Mouse (Mus musculus) intestine, embryonic 16.5 days (tissue): ENCODE measurements around the gene Pip4k2a. TPM values are rescaled to one million over a fixed set of nuclear protein-coding genes. Genes with fewer than 3 reads are reported as not detected.
A peak's percentile ranks its signal among the peaks of the same experiment; 100 is the strongest.

ENCODE experiments used
- ATAC-seq: fragments of 200-750 bp; cut with Nextera tagmentation; 2 replicates; pipeline ENCODE4 v1.8.0; 2017; ENCODE audit warnings: moderate TSS enrichment, moderate library complexity
- H3K27ac ChIP-seq: fragments of 300-500 bp; sonication (generic); 2 replicates; pipeline ENCODE4 v1.5.1; 2014; ENCODE audit warnings: mild to moderate bottlenecking, low read length
- H3K27me3 ChIP-seq: fragments of 300-500 bp; sonication (generic); replicated peaks from 2 replicates; pipeline ENCODE4 v1.6.1; 2014; ENCODE audit warnings: low read length, control low read depth, mixed read lengths; ENCODE audit not compliant: control insufficient read depth, insufficient read depth
- H3K36me3 ChIP-seq: fragments of 300-500 bp; sonication (generic); 2 replicates; pipeline ENCODE4 v1.6.1; 2014; ENCODE audit warnings: low read length, control low read depth; ENCODE audit not compliant: control insufficient read depth, insufficient read depth
- H3K4me1 ChIP-seq: fragments of 300-500 bp; sonication (generic); 2 replicates; pipeline ENCODE4 v1.6.1; 2014; ENCODE audit warnings: low read length, control low read depth, mixed read lengths; ENCODE audit not compliant: control insufficient read depth, insufficient read depth
- H3K4me2 ChIP-seq: fragments of 300-500 bp; sonication (generic); 2 replicates; pipeline ENCODE4 v1.6.1; 2014; ENCODE audit warnings: low read depth, low read length, control low read depth
- H3K4me3 ChIP-seq: fragments of 300-500 bp; sonication (generic); 2 replicates; pipeline ENCODE4 v1.5.1; 2014; ENCODE audit warnings: mild to moderate bottlenecking, low read length
- H3K9ac ChIP-seq: fragments of 300-500 bp; sonication (generic); 2 replicates; pipeline ENCODE4 v1.6.1; 2014; ENCODE audit warnings: low read depth, low read length
- H3K9me3 ChIP-seq: fragments of 300-500 bp; sonication (generic); 2 replicates; pipeline ENCODE4 v1.6.1; 2016; ENCODE audit warnings: low read length, control low read depth; ENCODE audit not compliant: control insufficient read depth
- WGBS: fragments of 180-500 bp; shearing (Covaris S2); extraction: QIAGEN DNeasy Blood & Tissue Kit; methylation state at CpG from one replicate; pipeline ENCODE4 v1.1.7; 2014; 5-methylcytosine and 5-hydroxymethylcytosine counted together
- polyA plus RNA-seq: library from polyadenylated mRNA; unstranded; fragments of >200 nt; fragmentation: Nextera tagmentation; extraction: Ambion mirVana; gene quantifications from 2 replicates; pipeline ENCODE4 v1.2.1, GENCODE M21; 2015

The Pip4k2a gene
- polyA plus RNA-seq, 1 experiment from 2014 or later, result 7.6 TPM

DNA sequence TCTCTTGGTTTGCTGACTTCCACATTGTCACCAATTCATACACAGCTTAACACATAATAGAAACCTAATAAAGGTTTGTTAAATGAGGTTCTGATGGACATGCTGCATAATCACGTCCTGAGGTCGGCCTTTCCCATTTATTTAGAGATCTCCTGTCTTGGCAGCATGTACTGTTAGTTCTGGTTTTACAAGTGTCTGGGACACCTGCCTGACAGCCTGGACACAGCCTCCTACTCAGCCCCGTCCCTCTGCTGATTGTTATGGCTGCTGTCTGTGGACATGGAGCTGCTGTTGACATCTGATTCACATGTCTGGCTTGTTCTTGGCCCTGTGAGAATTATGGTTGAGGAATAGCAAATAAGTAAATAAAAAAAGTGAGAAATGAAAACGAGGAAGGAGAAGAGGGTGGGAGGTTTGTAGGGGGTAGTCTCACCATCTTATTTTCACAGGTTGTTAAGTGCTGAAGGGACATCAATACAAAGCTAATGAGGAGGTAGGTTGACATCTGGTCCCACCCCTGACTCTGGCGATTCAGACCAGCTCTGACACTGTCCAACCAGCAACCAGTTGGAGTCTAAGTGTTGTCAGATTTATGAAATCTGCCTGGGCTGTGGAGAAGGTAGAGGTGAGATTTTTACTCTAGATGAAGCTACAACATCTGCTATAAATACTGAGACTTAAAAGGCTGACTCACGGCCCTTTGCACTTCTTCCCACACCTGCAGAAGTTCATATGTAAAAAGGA lies 166.7 kb downstream of the Pip4k2a start:
- H3K9me3 ChIP-seq, result no peaks in the 10 kb centered on the region
- no peaks in the 10 kb centered on the region for H3K27me3 ChIP-seq
- no peak overlapping the region for H3K4me3 ChIP-seq
- no peaks in the 10 kb centered on the region for H3K4me1 ChIP-seq
- no peak overlapping the region for H3K4me2 ChIP-seq
- no peaks in the 10 kb centered on the region for H3K36me3 ChIP-seq
- WGBS, result 63% methylated on average over 6 of the region's 6 CpGs
- H3K27ac ChIP-seq, result no peak overlapping the region
- no peak for ATAC-seq
- no peak overlapping the region for H3K9ac ChIP-seq

DNA sequence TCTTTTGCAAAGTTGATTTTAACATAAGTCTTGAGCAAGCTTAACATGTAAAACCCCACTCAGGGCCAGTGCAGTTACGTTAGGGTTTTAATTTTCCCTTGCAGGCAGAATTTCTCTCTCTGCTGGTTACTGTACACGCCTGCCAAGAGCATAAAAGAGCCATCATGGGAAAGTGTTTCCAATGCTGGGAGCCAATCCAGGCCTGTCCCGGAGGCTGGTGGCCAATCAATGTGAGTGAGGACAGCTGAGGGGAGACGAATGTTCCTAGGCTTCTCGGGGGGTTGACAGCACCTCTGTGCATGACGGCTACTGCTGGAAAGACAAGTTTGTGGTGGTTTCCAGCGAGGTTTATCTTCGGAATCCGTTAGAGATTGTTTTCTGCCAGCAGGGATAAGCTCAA lies 175.2 kb downstream of the Pip4k2a start:
- H3K36me3 ChIP-seq, result no peaks in the 10 kb centered on the region
- no peak for ATAC-seq
- H3K27me3 ChIP-seq, result no peaks in the 10 kb centered on the region
- no peaks in the 10 kb centered on the region for H3K9me3 ChIP-seq
- WGBS, result 53% methylated on average over 9 of the region's 9 CpGs
- peaks cover 11% of the 10 kb centered on the region for H3K4me1 ChIP-seq
- H3K4me2 ChIP-seq, result no peak overlapping the region
- no peak overlapping the region for H3K27ac ChIP-seq
- H3K4me3 ChIP-seq, result no peak overlapping the region
- H3K9ac ChIP-seq, result no peak overlapping the region

DNA sequence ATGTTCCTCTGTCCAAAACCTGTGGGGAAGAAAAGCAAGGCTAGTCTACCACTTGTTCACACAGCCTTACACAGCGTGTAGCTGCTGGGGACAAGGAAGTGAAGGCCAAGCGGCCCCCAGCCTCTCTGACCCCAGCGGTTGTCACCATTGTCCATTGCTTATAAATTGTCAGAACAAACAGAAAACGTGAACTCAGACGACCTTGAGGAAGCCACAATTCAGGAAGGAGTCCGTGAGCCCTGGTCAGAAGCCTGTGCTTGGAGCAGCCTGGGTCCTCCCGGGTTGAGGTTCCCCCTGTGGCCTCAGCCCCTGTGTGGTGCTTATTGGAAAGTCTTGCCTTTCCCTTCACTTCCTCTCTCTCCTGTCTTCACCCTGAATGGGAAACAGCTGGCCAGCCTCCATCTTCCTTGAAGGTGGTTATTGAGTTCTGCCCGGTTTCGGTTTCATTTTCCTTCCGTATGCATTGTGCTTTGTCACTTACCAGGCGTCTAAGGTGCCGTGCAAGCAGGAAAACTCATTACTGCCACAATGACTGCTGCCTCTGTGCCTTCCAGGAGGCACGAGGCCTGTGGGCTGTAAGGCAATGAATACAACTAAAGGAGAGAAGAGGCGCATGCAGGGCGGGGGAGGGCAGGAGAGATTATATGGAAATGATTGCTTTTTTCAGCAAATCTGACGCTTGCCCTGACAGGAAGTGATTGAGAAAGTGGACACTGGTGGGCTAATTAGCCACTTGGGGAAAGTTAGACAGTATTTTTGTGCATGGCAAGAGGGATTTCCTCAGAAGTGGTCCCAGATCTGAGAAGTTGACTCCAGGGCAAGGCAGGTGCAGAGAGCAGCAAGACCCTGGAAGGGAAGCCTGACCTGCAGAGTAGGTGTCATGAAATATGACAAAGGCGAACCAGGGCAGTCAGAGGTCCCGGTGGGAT lies 176.2 kb downstream of the Pip4k2a start:
- no peaks in the 10 kb centered on the region for H3K27me3 ChIP-seq
- peaks cover 11% of the 10 kb centered on the region for H3K4me1 ChIP-seq
- 43% methylated on average over 18 of the region's 18 CpGs for WGBS
- H3K36me3 ChIP-seq, result no peaks in the 10 kb centered on the region
- peak; percentile 83 for ATAC-seq
- peak overlapping the region; percentile 68 for H3K4me2 ChIP-seq
- peak overlapping the region; percentile 58 for H3K9ac ChIP-seq
- H3K4me3 ChIP-seq, result peak overlapping the region; percentile 37
- no peaks in the 10 kb centered on the region for H3K9me3 ChIP-seq
- H3K27ac ChIP-seq, result peak overlapping the region; percentile 56

DNA sequence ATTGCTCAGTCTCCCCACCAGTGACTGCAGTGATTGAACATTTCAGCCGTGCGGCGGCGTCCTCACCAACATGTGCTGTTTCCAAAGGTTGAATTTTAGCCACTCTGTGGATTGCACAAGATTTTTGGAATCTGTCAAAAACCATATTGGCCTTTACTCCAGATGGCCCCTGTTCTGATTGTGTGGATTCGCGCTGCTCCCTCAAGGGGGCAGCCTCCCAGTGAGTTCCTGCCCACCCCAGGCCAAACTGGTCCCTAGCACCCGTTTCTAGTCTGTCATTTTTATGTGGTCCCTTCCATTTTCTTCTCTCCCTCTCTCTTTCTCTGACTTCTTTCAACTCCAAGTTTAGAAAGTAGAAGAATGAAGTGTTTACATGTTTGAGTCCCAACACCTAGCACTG lies 178.4 kb downstream of the Pip4k2a start:
- Histone ChIP-seq H3K4me2 (no peak overlapping the region), H3K36me3 (no peaks in the 10 kb centered on the region), H3K9me3 (no peaks in the 10 kb centered on the region), H3K4me3 (no peak overlapping the region), H3K27me3 (no peaks in the 10 kb centered on the region), H3K9ac (no peak overlapping the region), H3K4me1 (peaks cover 11% of the 10 kb centered on the region), H3K27ac (no peak overlapping the region)
- 80% methylated on average over 7 of the region's 7 CpGs for WGBS
- no peak for ATAC-seq

DNA sequence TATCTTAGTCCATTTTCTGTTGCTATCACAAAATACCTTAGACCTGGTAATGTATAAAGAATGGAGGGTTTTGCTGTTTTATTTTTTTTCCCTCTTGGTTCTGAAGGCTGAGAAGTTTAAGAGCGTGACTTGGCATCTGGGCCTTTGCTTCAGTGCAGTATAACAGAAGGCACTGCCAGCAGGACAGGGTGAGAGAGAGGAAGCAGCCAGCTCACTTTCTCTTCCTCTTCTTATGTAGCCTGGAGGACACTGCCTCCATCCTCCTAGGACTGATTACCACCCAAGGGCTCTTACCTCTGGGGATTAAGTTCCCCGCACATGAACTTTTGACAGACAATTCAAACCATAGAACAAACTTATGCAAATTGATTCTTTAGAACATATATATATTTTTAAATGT lies 181.9 kb downstream of the Pip4k2a start:
- no peak for ATAC-seq
- Histone ChIP-seq H3K9me3 (no peaks in the 10 kb centered on the region), H3K4me2 (no peak overlapping the region), H3K36me3 (no peaks in the 10 kb centered on the region), H3K27me3 (no peaks in the 10 kb centered on the region), H3K4me1 (no peaks in the 10 kb centered on the region; the same call in 1 of the 2 replicates), H3K4me3 (no peak overlapping the region), H3K9ac (no peak overlapping the region), H3K27ac (no peak overlapping the region)
- 94% methylated on average over 2 of the region's 2 CpGs for WGBS

DNA sequence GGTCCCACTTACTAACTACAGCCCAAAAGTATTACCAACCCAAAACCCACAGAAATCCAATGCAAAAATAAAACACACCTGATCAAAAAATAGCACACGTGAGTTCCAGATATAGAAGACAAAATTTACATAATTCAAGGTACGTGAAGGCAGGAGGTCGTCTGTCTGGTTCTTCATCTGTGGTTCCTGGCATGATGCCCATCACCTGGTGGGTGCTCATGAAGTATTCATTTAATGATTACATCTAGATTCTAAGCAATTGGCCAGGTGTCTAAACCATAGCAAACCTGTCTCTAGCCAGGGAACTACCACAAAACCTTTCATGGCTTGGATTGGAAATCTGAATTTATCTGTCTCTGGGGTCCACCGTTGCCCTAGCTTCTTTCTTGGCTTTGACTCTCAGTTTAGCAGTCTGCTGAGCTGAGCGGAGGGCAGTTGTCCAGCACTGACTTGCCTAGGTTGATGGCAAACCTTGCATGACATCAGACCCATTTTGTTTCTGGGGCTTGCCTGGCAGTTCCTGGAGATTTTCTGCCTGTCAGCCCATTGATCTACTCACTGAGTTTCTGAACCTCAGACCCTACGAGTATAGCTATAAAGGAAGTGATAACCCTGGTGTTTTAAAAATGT lies 182.5 kb downstream of the Pip4k2a start:
- ATAC-seq, result no peak
- H3K9me3 ChIP-seq, result no peaks in the 10 kb centered on the region
- WGBS, result 83% methylated on average over 6 of the region's 6 CpGs
- H3K36me3 ChIP-seq, result no peaks in the 10 kb centered on the region
- H3K27ac ChIP-seq, result no peak overlapping the region
- no peak overlapping the region for H3K9ac ChIP-seq
- no peak overlapping the region for H3K4me2 ChIP-seq
- H3K4me3 ChIP-seq, result no peak overlapping the region
- H3K4me1 ChIP-seq, result no peaks in the 10 kb centered on the region; the same call in 1 of the 2 replicates
- H3K27me3 ChIP-seq, result no peaks in the 10 kb centered on the region

DNA sequence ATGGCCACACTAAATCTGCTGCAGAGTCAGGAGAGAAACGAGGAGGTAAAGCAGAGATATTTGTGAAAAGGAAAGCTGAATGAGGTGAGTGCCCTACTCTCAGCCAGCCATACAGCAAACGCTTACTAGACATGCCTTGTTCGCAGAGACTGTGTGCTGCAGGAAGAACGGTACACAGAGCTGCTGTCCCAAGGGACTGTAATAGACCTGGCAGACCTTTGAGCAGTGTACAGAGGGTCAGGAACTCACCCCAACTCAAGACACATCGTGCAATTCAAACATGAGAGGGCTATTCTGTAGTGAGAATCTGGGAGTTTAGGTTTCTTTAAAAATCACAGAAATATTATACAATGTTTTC lies 183.5 kb downstream of the Pip4k2a start:
- WGBS, result 46% methylated on average over 5 of the region's 5 CpGs
- no peaks in the 10 kb centered on the region for H3K27me3 ChIP-seq
- no peak for ATAC-seq

DNA sequence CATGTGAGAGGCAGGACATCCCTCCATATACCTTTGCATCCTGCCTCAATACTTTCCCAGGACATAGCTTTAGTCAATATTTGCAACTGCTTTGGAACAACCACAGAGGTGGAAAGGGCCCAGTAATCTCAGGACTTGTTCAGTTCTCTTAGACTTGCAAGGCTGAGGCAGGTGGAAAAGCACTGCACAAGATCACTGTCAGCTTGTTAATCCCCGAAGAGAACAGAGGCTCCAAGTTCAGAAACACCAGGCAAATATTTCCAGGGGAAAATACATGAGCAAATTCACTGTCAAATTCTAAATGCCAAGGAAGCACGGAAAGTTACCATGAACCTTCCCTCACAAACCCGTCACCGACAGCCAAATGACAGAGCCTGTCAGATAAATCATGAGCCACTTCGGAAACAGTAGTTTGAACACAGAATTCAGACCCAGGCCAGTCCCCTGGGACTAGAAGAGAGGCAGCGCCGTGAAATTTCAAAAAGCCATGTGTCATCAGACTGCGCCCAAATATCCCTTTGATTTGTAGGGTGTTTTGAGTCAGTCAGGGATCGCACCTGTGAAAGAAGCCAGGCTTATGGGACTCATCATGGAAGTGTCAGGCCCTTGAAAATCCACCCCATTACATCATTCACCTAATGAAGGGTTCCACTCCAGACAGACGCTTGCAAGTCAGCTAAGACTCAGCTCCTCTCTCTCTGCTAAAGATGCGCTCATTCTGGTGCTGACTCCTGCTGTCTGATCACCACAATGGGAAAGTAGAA lies 184.1 kb downstream of the Pip4k2a start:
- no peak for ATAC-seq

More for the DNA sequence above, 183.5 kb downstream of the Pip4k2a start:
- Histone ChIP-seq H3K36me3 (no peaks in the 10 kb centered on the region), H3K9me3 (no peaks in the 10 kb centered on the region), H3K4me1 (no peaks in the 10 kb centered on the region; the same call in 1 of the 2 replicates), H3K27ac (no peak overlapping the region), H3K4me2 (no peak overlapping the region), H3K9ac (no peak overlapping the region), H3K4me3 (no peak overlapping the region)

More for the DNA sequence above, 184.1 kb downstream of the Pip4k2a start:
- WGBS, result 48% methylated on average over 11 of the region's 11 CpGs
- H3K4me2 ChIP-seq, result no peak overlapping the region
- H3K36me3 ChIP-seq, result no peaks in the 10 kb centered on the region
- no peaks in the 10 kb centered on the region; the same call in 1 of the 2 replicates for H3K4me1 ChIP-seq
- H3K4me3 ChIP-seq, result no peak overlapping the region
- no peaks in the 10 kb centered on the region for H3K27me3 ChIP-seq
- no peak overlapping the region for H3K27ac ChIP-seq
- H3K9me3 ChIP-seq, result no peaks in the 10 kb centered on the region
- H3K9ac ChIP-seq, result no peak overlapping the region
